Mouse (Mus musculus) ES-E14 (cell line): Measurements from ENCODE around the gene Hibch. TPM values are rescaled to one million over a fixed set of nuclear protein-coding genes. Genes with fewer than 3 reads are reported as not detected.
"Not testable (repeated sequence)": the region's sequence is repeated elsewhere in the genome, so short reads cannot be mapped to it uniquely, and the experiment has no call there.

ENCODE experiments used
- DNase-seq: peaks from one replicate; pipeline ENCODE4 v3.0.0-alpha.2; 2013; ENCODE audit warnings: low read depth, low spot score
- H3K27ac ChIP-seq: 2 replicates; pipeline ENCODE4 v1.5.1; 2012; ENCODE audit warnings: low read depth, mild to moderate bottlenecking, low read length, moderate library complexity, mixed read lengths; ENCODE audit not compliant: poor library complexity, insufficient read depth, severe bottlenecking
- H3K36me3 ChIP-seq: 2 replicates; pipeline ENCODE4 v1.6.1; 2012; ENCODE audit warnings: mild to moderate bottlenecking, low read length, moderate library complexity, mixed read lengths; ENCODE audit not compliant: control insufficient read depth, poor library complexity, insufficient read depth, severe bottlenecking
- H3K4me1 ChIP-seq, 2 experiments: fragments of 150-350 bp in 1 of 2; sonication (generic) in 1 of 2; 2 replicates each; pipeline ENCODE4 v1.6.1; 2012; ENCODE audit warnings: low read length in 2 of 2, mild to moderate bottlenecking in 1 of 2, mixed read lengths in 1 of 2; ENCODE audit not compliant: control insufficient read depth in 2 of 2, insufficient read depth in 2 of 2, poor library complexity in 1 of 2
- H3K4me3 ChIP-seq, 2 experiments: fragments of 150-350 bp in 1 of 2; sonication (generic) in 1 of 2; 2 replicates each; pipeline ENCODE4 v1.5.1; 2012; ENCODE audit warnings: low read length in 2 of 2, low read depth in 1 of 2, mild to moderate bottlenecking in 1 of 2, mixed read lengths in 1 of 2; ENCODE audit not compliant: insufficient read depth in 1 of 2, poor library complexity in 1 of 2, severe bottlenecking in 1 of 2
- H3K9ac ChIP-seq: 2 replicates; pipeline ENCODE4 v1.6.1; 2012; ENCODE audit warnings: low read depth, mild to moderate bottlenecking, low read length, mixed read lengths; ENCODE audit not compliant: poor library complexity, insufficient read depth, severe bottlenecking
- H3K9me3 ChIP-seq: fragments of 150-350 bp; sonication (generic); 2 replicates; pipeline ENCODE4 v1.6.1; 2012; ENCODE audit warnings: low read depth, mild to moderate bottlenecking, low read length; ENCODE audit not compliant: control insufficient read depth, insufficient read depth
- CHD2 ChIP-seq: IDR thresholded peaks from 2 replicates; pipeline ENCODE4 v1.6.1; 2014; ENCODE audit warnings: mild to moderate bottlenecking, low read depth, low read length, inconsistent platforms
- HCFC1 ChIP-seq: IDR thresholded peaks from 2 replicates; pipeline ENCODE4 v1.6.1; 2012; ENCODE audit warnings: low read length, inconsistent platforms, borderline replicate concordance; ENCODE audit not compliant: insufficient read depth
- MAFK ChIP-seq: IDR thresholded peaks from 2 replicates; pipeline ENCODE4 v1.6.1; 2014; ENCODE audit warnings: mild to moderate bottlenecking, low read depth, low read length, inconsistent platforms; ENCODE audit not compliant: insufficient read depth
- ZC3H11A ChIP-seq: IDR thresholded peaks from 2 replicates; pipeline ENCODE4 v1.6.1; 2012; ENCODE audit warnings: low read depth, mild to moderate bottlenecking, inconsistent platforms, low read length, borderline replicate concordance
- ZNF384 ChIP-seq: IDR thresholded peaks from 2 replicates; pipeline ENCODE4 v1.6.1; 2012; ENCODE audit warnings: low read depth, low read length, inconsistent platforms
- in situ Hi-C, 2 experiments: fragments of 600-800 bp; cut with MboI; formaldehyde crosslinking; loops; one replicate each; pipeline ENCODE4 v1.15.1; 2025; ENCODE audit warnings: low sequenced_read_pairs in 2 of 2, inconsistent platforms in 1 of 2; ENCODE audit not compliant: unreplicated experiment in 2 of 2
- total RNA-seq: library from RNA; depleted of rRNA; stranded (reverse); fragments of 300-350 nt; gene quantifications from 2 replicates; pipeline ENCODE4 v1.2.3, GENCODE M21; 2012

Gene Hibch
- total RNA-seq, 1 experiment = 12.9 TPM

GRCm38 (mm10) chr1:52844354-52844753 is 375 bp upstream of the Hibch start:
- H3K9ac ChIP-seq = no peak overlapping the region
- H3K27ac ChIP-seq = no peak overlapping the region
- DNase-seq = no peak
- no peaks in the 10 kb centered on the region for H3K36me3 ChIP-seq
- in situ Hi-C loops = no loop called here
- peaks cover 0 to 2% of the 10 kb centered on the region in 2 experiments; a peak in 3 of 4 replicates for H3K4me1 ChIP-seq
- TF ChIP-seq ZNF384 = no peak
- peak overlapping the region in 1 of 2 experiments; percentile 72; a peak in 2 of 4 replicates for H3K4me3 ChIP-seq
- no peaks in the 10 kb centered on the region for H3K9me3 ChIP-seq

- Histone ChIP-seq H3K27ac (no peak overlapping the region), H3K4me3 (no peak overlapping the region), H3K9ac (no peak overlapping the region), H3K4me1 (peaks cover 0 to 2% of the 10 kb centered on the region in 2 experiments; a peak in 2 of 4 replicates), H3K36me3 (no peaks in the 10 kb centered on the region), H3K9me3 (no peaks in the 10 kb centered on the region)
- TF ChIP-seq MAFK (no peak), ZC3H11A (no peak), HCFC1 (no peak), CHD2 (no peak), ZNF384 (no peak)
- in situ Hi-C loops = no loop called here
- DNase-seq = no peak
Measured at GRCm38 (mm10) chr1:52846556-52846955, 1.8 kb downstream of the Hibch start.

DNA sequence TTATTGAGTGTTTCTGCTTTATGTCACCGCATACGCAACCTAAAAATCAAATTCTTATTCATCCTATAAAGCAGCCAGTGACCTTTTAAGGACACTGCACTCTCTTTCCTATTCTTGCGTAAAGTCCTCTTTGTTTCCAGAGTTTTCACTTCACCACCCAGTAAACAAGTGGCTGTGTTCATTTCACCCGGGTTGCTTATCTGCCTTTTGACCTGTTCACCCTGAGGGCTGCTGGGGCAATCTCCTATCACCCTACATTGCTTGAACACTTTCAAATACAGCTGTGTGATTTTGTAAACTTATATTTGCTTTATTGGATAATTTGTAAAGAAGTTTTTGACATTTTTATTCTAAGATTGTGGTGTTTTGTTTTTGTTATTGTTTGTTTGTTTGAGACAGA is 4.7 kb downstream of the Hibch start:
- Histone ChIP-seq H3K9me3 (no peaks in the 10 kb centered on the region), H3K27ac (no peak overlapping the region), H3K36me3 (no peaks in the 10 kb centered on the region), H3K4me1 (peaks cover 0 to 2% of the 10 kb centered on the region in 2 experiments; a peak in 1 of 4 replicates), H3K9ac (no peak overlapping the region), H3K4me3 (no peak overlapping the region)
- TF ChIP-seq ZNF384 (no peak), MAFK (no peak), HCFC1 (no peak), CHD2 (no peak), ZC3H11A (no peak)
- DNase-seq = no peak
- in situ Hi-C loops = no loop called here

- H3K27ac ChIP-seq, H3K36me3 ChIP-seq, H3K9ac ChIP-seq, in situ Hi-C loops, H3K4me1 ChIP-seq, H3K9me3 ChIP-seq, H3K4me3 ChIP-seq, DNase-seq: not testable (repeated sequence)
- TF ChIP-seq ZC3H11A = peak; percentile 72; the same call in 1 of the 2 replicates
Measured at GRCm38 (mm10) chr1:52854029-52854428, 9.3 kb downstream of the Hibch start.

GRCm38 (mm10) chr1:52855904-52856601 is 11.3 kb downstream of the Hibch start:
- no peak for DNase-seq
- no peak for TF ChIP-seq MAFK
- no peak for TF ChIP-seq HCFC1
- TF ChIP-seq ZNF384 = peak; percentile 39; the same call in 1 of the 2 replicates
- TF ChIP-seq CHD2 = no peak
- H3K9ac ChIP-seq = no peak overlapping the region
- H3K4me1 ChIP-seq = no peaks in the 10 kb centered on the region
- in situ Hi-C loops = no loop called here
- no peaks in the 10 kb centered on the region for H3K9me3 ChIP-seq
- H3K36me3 ChIP-seq = no peaks in the 10 kb centered on the region; the same call in 1 of the 2 replicates
- no peak overlapping the region for H3K27ac ChIP-seq
- no peak overlapping the region for H3K4me3 ChIP-seq
